Mouse (Mus musculus) stomach, embryonic 14.5 days (tissue): Measurements from ENCODE around the gene Pex26. TPM values are rescaled to one million over a fixed set of nuclear protein-coding genes. Genes with fewer than 3 reads are reported as not detected.

Experiments
- ATAC-seq: fragments of 200-750 bp; cut with Nextera tagmentation; 2 replicates; pipeline ENCODE4 v1.8.0; 2017; ENCODE audit warnings: low read depth, moderate TSS enrichment; ENCODE audit not compliant: insufficient number of reproducible peaks, insufficient read depth, low FRiP score
- H3K27ac ChIP-seq: fragments of 300-500 bp; sonication (generic); 2 replicates; pipeline ENCODE4 v1.5.1; 2014; ENCODE audit warnings: mild to moderate bottlenecking, low read length, moderate library complexity, mixed read lengths
- H3K27me3 ChIP-seq: fragments of 300-500 bp; sonication (generic); 2 replicates; pipeline ENCODE4 v1.6.1; 2014; ENCODE audit warnings: low read length, control low read depth, mixed read lengths; ENCODE audit not compliant: control insufficient read depth, insufficient read depth
- H3K36me3 ChIP-seq: fragments of 300-500 bp; sonication (generic); 2 replicates; pipeline ENCODE4 v1.6.1; 2014; ENCODE audit warnings: mild to moderate bottlenecking, control low read depth, low read length, moderate library complexity, mixed read lengths; ENCODE audit not compliant: control insufficient read depth, insufficient read depth
- H3K4me1 ChIP-seq: fragments of 300-500 bp; sonication (generic); 2 replicates; pipeline ENCODE4 v1.6.1; 2014; ENCODE audit warnings: low read length, control low read depth, mixed read lengths; ENCODE audit not compliant: control insufficient read depth, insufficient read depth
- H3K4me2 ChIP-seq: fragments of 300-500 bp; sonication (generic); replicated peaks from 2 replicates; pipeline ENCODE4 v1.6.1; 2014; ENCODE audit warnings: low read depth, low read length, control low read depth
- H3K4me3 ChIP-seq: fragments of 300-500 bp; sonication (generic); 2 replicates; pipeline ENCODE4 v1.5.1; 2014; ENCODE audit warnings: low read depth, low read length, control low read depth
- H3K9ac ChIP-seq: fragments of 300-500 bp; sonication (generic); replicated peaks from 2 replicates; pipeline ENCODE4 v1.6.1; 2014; ENCODE audit warnings: low read depth, mild to moderate bottlenecking, control low read depth, low read length, moderate library complexity, mixed read lengths
- H3K9me3 ChIP-seq: fragments of 300-500 bp; sonication (generic); 2 replicates; pipeline ENCODE4 v1.6.1; 2016; ENCODE audit warnings: low read depth, low read length, control low read depth; ENCODE audit not compliant: control insufficient read depth
- WGBS: fragments of 180-500 bp; shearing (Covaris S2); extraction: QIAGEN DNeasy Blood & Tissue Kit; methylation state at CpG from one replicate; pipeline ENCODE4 v1.1.7; 2014; 5-methylcytosine and 5-hydroxymethylcytosine counted together
- polyA plus RNA-seq: library from polyadenylated mRNA; unstranded; fragments of >200 nt; fragmentation: Nextera tagmentation; extraction: Ambion mirVana; gene quantifications from 2 replicates; pipeline ENCODE4 v1.2.1, GENCODE M21; 2014

The Pex26 gene
- polyA plus RNA-seq, 1 experiment from 2014 or later = 12.5 TPM

DNA sequence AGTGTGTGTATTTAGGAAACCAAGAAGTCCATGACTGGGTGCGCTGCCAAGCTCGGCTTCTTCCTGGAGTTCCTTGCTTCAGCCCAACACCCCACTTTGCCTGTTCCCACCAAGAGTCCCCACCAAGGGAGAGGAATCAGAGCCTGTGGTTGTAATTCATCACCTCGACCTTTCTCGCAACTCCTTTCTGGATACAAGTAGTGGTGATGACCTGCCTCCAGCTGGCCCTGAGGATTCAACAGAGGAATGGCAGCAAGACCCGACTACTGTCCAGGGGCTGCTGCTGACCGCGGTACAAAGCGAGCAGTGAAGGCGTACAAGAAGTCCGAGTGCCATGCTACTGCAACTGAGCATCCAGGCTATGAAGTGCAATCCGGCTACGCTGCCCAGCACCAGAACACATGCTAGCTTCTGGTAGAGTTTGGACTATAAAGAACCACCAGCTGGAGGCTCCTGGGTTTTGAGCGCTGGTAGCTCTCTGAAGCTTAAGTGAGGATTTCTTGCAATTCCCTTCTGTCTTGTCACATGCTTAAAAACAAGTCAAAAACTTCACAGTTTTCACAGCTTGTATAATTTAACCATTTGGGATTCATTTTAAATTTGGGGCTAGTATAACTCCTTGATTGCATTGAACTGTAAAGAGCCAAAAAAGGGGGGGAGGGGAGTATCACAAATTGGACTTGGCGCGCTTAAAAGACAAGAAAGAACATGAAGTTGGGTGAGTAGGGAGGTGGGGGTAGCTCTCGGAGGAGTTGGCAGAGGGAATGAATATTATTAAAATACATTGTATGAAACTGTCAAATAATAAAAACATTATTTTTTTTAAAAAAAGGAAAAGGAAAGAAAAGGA is 28.8 kb upstream of the Pex26 start:
- Histone ChIP-seq H3K4me3 (no peak overlapping the region), H3K36me3 (no peaks in the 10 kb centered on the region), H3K4me2 (no peak overlapping the region), H3K27ac (no peak overlapping the region), H3K9me3 (no peaks in the 10 kb centered on the region), H3K9ac (no peak overlapping the region), H3K4me1 (peaks cover 9% of the 10 kb centered on the region; the same call in 1 of the 2 replicates), H3K27me3 (no peaks in the 10 kb centered on the region)
- no peak for ATAC-seq
- WGBS = 83% methylated on average over 16 of the region's 16 CpGs

DNA sequence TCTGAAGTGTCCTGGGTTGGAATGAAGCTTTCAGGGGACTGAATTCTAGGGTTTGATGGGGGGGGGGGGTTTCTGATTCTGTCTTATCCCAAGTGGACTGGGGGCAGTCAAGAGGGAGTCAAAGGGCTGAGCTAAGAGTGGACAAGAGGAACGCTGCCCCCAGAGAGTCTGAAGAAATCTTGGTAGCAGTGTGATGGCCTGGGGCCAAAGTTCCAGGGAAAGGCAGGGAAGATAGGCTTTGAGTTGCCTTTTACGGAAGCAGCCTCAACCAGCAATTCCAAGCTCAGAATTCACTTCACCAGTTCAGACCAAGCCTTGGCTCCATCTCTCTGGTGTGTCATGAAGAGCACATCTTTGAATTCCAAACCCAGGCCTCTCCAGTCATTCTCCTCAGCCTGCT is 27.4 kb upstream of the Pex26 start:
- no peaks in the 10 kb centered on the region for H3K9me3 ChIP-seq
- no peaks in the 10 kb centered on the region for H3K27me3 ChIP-seq
- no peak for ATAC-seq
- no peak overlapping the region for H3K4me2 ChIP-seq
- WGBS = 76% methylated on average over 2 of the region's 2 CpGs
- no peak overlapping the region for H3K9ac ChIP-seq
- H3K4me1 ChIP-seq = peaks cover 9% of the 10 kb centered on the region; the same call in 1 of the 2 replicates
- no peak overlapping the region for H3K27ac ChIP-seq
- no peak overlapping the region for H3K4me3 ChIP-seq
- H3K36me3 ChIP-seq = no peaks in the 10 kb centered on the region

DNA sequence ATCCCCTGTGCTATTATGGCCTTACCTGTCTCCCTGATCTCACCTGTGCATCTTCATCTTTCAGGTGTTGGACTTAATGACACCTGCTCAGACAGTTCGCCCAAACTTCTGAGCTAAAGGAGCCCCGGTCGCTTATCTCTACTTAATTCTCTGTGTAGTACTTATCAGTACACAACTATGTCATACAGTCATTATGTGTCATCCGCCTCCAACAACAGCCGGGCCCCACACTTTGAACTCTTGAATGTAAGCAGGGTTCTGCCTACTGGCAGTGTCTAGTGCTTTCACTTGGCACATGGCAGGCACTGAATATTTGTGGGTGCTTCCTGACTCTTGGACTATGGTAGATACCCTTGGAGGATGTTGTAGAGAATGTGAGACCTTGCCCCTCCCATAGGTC is 23.9 kb upstream of the Pex26 start:
- H3K36me3 ChIP-seq = no peaks in the 10 kb centered on the region
- ATAC-seq = 0 out of 2 replicates have a peak, but pooled peaks have one; percentile 19
- H3K27me3 ChIP-seq = no peaks in the 10 kb centered on the region
- H3K9me3 ChIP-seq = no peaks in the 10 kb centered on the region
- no peak overlapping the region for H3K4me3 ChIP-seq
- no peak overlapping the region for H3K9ac ChIP-seq
- H3K27ac ChIP-seq = no peak overlapping the region
- H3K4me1 ChIP-seq = peaks cover 4% of the 10 kb centered on the region; the same call in 1 of the 2 replicates
- H3K4me2 ChIP-seq = no peak overlapping the region
- WGBS = 76% methylated on average over 5 of the region's 5 CpGs

DNA sequence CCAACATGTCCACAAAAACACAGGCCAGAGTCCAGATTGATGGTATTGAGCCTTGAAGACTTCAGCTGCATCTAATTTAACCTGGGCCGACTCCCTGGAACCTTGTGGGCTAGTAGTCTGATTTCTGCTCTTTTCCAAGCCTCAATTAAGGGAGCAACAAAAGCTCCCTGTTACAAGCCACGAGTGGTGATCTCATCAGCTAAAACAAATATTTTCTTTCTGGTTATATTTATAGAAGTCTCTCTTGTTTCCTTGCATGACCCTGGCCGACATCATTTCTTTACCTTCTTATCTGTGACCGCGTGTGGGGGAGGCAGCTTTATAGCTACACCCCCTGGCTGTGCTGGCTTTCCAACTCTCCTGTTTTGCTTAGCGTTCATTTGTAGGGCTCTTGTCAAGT is 23.3 kb upstream of the Pex26 start:
- Histone ChIP-seq H3K4me2 (no peak overlapping the region), H3K9me3 (no peaks in the 10 kb centered on the region), H3K27me3 (no peaks in the 10 kb centered on the region), H3K4me1 (peaks cover 4% of the 10 kb centered on the region; the same call in 1 of the 2 replicates), H3K27ac (no peak overlapping the region), H3K36me3 (no peaks in the 10 kb centered on the region), H3K9ac (no peak overlapping the region), H3K4me3 (no peak overlapping the region)
- peak; percentile 72; the same call in 1 of the 2 replicates for ATAC-seq
- 42% methylated on average over 6 of the region's 6 CpGs for WGBS

DNA sequence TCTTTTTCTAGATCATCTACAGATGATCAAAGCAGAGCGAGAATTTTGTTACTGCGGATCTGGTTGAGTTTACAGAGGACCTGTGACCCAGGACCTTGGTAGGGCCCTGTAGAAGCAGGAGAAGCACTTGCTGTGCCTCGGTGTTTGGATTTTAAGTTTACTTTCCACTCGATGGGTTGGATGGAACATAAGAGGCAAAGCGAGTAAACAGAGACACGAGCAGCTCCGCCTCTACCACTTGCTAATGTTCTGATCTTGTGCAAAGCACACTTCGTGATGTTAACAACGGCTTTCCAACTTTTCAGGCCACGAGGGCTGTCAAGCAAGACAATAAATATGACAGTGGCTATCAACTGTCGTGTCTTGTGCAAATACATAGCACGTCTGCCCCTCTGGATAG is 20.9 kb upstream of the Pex26 start:
- Histone ChIP-seq H3K4me2 (no peak overlapping the region), H3K4me3 (no peak overlapping the region), H3K27ac (no peak overlapping the region), H3K9ac (no peak overlapping the region), H3K4me1 (peaks cover 8% of the 10 kb centered on the region), H3K27me3 (no peaks in the 10 kb centered on the region), H3K36me3 (no peaks in the 10 kb centered on the region), H3K9me3 (no peaks in the 10 kb centered on the region)
- no peak for ATAC-seq
- 63% methylated on average over 12 of the region's 12 CpGs for WGBS

DNA sequence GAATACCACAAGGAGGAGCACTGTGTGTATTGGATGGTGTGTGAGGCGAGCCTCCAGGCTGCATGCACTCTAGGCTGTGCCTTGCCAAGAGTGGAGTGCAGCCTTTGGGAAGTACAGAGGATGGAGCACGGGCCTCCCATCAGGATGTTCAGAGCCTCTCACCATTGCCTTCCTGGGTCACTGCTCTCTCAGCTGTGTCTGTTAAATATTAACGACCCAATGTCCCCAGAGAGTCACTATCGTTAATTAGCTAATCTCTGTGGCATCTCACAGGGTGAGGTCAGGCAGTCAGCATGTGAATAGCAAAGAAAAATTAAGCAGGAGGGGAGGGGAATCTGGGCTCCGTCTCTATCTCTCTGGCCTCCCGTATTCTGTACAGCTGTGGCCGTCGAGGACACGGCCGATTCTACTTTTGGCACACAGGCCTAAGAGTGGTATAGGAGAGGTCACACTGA is 17.3 kb upstream of the Pex26 start:
- Histone ChIP-seq H3K4me1 (peaks cover 8% of the 10 kb centered on the region), H3K4me2 (no peak overlapping the region), H3K9me3 (no peaks in the 10 kb centered on the region), H3K36me3 (no peaks in the 10 kb centered on the region), H3K27me3 (no peaks in the 10 kb centered on the region), H3K27ac (peak overlapping the region; percentile 3; the same call in 1 of the 2 replicates), H3K4me3 (no peak overlapping the region), H3K9ac (no peak overlapping the region)
- peak; percentile 66 for ATAC-seq
- WGBS = 24% methylated on average over 10 of the region's 10 CpGs

DNA sequence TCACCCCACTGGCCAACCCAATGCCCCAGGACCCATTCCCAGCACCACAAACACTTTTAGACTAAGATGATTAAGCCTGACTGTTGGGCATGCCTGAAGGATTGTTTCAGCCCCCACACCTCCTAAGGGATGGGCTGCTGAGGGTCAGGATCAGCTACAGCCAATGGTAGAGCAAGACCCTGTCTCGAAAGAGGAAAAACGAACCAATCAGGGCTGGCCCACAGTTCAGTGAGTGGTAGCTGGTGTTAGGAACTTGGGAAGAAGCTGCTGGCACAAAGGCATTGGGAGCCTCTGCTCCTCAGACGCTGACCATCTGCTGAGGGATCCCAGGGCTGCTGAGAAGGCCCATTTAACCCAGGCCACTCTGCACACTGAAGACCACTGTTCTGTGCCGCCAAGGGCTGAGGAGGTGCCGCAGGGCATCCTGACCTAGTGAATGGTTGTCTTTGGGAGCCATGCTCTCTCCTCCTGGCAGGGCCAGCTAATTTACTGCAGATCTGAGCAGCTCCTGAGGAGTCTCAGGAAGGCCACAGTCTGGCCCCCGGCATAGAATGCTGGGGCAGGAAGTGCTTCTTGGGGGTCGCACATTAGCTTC is 16.0 kb upstream of the Pex26 start:
- no peak overlapping the region for H3K9ac ChIP-seq
- no peak overlapping the region for H3K4me2 ChIP-seq
- ATAC-seq = no peak; the same call in 1 of the 2 replicates
- H3K27me3 ChIP-seq = no peaks in the 10 kb centered on the region
- no peak overlapping the region for H3K4me3 ChIP-seq
- H3K9me3 ChIP-seq = no peaks in the 10 kb centered on the region
- H3K4me1 ChIP-seq = peaks cover 8% of the 10 kb centered on the region
- WGBS = 64% methylated on average over 7 of the region's 7 CpGs
- no peaks in the 10 kb centered on the region for H3K36me3 ChIP-seq
- no peak overlapping the region for H3K27ac ChIP-seq

DNA sequence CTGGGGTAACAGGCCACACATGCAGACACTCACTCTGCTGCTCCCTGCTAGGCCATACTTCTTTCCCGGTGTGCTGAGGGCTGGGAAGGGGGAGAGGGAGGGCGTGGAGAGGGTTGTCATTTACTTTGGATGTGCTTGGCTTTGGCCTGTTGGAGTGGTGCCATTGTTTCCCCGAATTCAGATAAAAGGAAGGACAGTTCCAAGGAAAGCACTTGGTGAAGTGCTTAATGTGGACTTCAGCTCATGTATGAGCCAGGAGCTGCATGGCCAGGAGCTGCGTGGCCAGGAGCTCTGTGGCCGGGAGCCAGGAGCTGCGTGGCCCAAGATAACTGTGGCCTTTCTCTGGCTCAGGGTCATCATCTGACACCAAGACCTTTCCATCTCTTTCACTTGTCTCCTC is 12.4 kb upstream of the Pex26 start:
- H3K9ac ChIP-seq = no peak overlapping the region
- ATAC-seq = no peak
- H3K27ac ChIP-seq = no peak overlapping the region
- H3K36me3 ChIP-seq = no peaks in the 10 kb centered on the region
- H3K4me3 ChIP-seq = no peak overlapping the region
- H3K4me1 ChIP-seq = peaks cover 5% of the 10 kb centered on the region
- no peaks in the 10 kb centered on the region for H3K9me3 ChIP-seq
- WGBS = 63% methylated on average over 6 of the region's 6 CpGs
- H3K4me2 ChIP-seq = no peak overlapping the region
- no peaks in the 10 kb centered on the region for H3K27me3 ChIP-seq
